Mouse (Mus musculus): Measurements from ENCODE around the gene B4galt5.

Gene B4galt5

GRCm38 (mm10) chr2:167356885-167357284 is 7.9 kb upstream of the B4galt5 start:
- no peak for DNase-seq

GRCm38 (mm10) chr2:167354611-167355165 is 5.7 kb upstream of the B4galt5 start:
- no peak for DNase-seq

GRCm38 (mm10) chr2:167354046-167354445 is 5.1 kb upstream of the B4galt5 start:
- DNase-seq: no peak

DNA sequence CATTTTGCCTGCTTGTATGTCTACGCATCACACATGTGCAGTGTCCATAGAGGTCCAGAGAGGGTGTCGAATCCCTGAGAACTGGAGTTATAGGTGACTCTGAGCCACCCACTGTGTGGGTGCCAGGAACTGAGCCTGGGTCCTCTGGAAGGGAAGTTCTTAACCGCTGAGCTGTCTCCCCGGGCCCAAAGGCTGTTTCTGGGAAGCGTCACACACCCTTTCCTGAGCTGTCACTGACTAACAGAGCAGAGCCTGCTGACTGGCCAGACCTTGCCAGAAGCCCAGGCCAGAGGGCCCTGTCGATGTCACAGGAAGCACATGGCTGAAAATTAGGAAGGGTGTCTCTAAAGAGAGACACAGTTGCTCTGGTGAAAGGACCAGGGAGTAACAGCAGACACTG is 3.5 kb upstream of the B4galt5 start:
- no peak for DNase-seq

GRCm38 (mm10) chr2:167351371-167351951 is 2.5 kb upstream of the B4galt5 start:
- no peak for DNase-seq

DNA sequence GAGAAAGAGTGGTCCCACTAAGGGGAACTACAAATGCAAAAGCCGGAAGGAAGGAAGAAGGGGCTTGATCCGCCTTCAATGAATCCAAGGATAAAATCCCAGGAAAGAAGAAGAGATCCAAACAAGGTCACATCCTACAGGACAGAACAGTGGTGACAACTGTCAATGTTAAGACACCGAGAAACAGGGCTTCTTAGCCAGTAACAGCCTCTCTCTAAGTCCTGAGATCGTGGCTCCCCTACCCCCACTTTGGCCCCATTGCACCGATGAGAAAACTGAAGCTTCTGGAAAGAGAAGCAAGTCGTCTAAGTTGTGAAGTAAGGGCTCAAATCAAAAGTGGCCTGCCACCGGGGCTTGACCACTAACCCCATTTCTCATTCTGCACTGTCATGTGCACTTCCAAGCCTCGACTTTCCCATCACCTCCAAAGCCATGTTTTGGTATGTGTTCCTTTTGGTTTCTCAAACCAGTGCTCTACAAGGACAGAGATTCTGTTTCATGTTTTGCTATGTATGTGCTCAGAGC is 1.2 kb upstream of the B4galt5 start:
- DNase-seq: peak; percentile 19

DNA sequence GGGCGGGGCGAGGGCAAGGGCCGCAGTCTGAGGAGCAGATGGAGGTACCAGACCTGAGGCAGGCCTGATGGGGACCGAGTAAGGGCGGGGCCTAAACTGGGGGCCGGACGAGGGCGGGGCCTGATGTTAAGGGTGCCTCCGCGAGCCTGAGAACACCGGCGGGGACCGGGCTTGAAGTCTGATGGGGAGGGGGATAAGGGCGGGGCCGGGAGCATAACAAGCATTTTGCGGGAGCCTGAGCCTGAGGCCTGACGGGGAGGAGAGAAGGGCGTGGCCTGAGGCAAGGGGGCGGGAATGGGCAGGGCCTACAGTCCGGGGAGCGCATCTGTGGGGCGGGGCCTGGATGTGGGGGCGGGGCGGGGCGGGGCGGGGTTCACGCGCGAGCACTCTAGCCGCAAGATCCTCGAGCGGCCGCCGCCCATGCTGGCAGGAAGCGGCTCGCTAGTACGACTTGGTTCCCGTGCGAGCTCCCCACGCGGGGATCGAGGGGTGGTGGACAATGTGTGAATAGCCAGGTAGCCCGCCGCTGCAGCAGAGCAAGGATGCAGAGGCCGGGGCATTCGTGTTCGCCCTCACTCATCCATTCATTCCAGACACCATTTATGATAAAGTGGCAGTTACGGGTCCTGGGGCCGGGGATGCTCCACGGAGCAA is 427 bp upstream of the B4galt5 start:
- peak; percentile 97 for DNase-seq

DNA sequence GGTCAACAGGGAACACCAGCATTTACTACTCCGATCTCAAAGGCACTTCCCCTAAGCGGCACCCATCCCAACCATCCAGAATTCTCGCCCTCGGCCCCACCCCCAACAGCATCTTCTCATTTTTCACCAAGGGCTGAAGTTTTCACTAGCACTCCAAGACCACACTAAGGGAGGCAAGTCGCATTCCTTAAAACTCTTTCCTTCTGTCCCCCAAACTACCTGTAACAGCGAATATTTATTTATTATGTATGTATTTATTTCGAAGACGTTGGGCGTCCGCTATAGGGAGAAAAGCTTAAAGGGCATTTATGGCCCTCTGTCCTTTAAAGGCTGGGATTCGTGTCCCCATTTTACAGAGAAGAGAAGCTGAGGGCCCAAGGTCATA is 1.0 kb downstream of the B4galt5 start:
- no peak for DNase-seq

GRCm38 (mm10) chr2:167347361-167347760 is 1.6 kb downstream of the B4galt5 start:
- no peak for DNase-seq

- DNase-seq: no peak
Measured at GRCm38 (mm10) chr2:167345508-167346164, 3.3 kb downstream of the B4galt5 start.

DNA sequence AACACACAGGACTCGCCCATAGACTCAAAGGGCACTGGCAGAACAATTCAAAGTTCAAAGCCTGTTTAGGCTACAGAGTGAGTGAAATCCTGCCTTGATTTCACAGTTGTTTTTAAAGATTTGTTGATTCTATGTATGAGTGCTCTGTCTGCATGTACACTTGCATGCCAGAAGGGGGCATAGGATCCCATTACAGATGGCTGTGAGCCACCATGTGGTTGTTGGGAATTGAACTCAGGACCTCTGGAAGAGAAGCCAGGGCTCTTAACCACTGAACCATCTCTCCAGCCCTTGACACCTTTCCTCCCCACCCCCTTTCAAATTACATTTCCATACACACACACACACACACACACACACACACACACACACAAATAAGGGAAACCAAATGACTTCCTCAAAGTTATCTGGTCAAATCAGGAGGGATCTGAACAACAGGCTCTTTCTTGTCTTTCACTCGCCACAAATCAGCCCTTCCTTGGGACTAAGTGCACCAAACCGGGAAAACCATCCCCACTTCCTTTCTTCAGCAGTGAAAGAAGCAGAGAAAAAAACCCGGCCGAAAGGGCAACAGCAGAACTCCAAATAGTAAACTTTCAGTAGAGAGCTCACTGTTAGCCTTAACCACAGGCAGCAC is 4.0 kb downstream of the B4galt5 start:
- no peak for DNase-seq

- DNase-seq: no peak
Measured at GRCm38 (mm10) chr2:167343369-167344140, 5.4 kb downstream of the B4galt5 start.

DNA sequence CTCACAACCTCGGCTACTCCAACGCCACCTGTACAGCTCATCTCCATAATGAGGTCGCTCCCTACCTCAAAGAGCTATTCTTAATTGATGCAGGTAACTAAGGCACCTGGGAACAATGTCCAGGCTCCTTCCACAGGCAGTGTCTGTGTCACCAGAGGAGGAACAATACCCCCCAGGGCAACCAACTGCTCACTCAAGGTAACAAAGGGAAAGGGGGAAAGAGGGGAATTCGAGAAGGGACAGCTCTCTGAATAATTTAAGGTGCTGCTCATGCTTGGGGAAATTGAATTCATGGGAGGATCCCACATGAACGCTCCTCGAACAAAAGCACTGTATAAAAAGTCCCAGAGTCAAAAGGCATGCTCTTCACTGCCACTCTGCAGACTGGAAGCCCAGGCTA is 6.1 kb downstream of the B4galt5 start:
- DNase-seq: no peak

GRCm38 (mm10) chr2:167337580-167337979 is 11.4 kb downstream of the B4galt5 start:
- DNase-seq: no peak

DNA sequence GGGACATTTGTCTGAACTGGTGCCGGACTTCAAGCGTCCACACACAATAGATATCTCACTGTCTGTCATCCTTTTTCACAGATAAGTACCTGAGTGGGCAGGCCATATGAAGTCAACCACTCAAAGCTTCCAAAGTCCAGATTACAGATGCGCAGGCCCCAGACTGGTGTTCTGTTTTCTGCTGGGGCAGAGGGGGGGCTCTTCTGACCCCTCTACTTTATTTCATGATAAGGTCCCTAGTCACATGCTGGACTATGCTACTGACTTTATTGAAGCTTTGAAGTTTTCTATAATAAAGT is 11.8 kb downstream of the B4galt5 start:
- no peak for DNase-seq

GRCm38 (mm10) chr2:167336384-167337213 is 12.4 kb downstream of the B4galt5 start:
- DNase-seq: no peak

DNA sequence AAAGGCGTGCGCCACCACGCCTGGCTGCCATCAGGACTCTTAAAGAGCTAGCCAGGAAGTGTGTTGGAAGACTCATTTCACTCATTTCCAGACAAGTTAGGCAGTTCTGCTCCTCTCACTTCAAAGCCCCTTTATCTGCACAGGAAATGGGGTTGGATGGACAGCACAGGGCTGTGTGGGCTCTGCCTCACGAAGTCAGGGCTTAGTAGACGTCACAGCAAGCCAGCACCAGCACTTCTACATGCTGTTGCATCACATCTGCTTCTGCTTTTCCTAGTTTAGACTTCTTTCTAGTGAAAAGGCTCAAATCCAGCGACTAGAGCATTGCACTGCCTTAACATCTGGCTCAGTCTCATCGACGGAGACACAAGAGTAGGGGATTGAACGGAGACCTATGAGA is 13.9 kb downstream of the B4galt5 start:
- DNase-seq: no peak

DNA sequence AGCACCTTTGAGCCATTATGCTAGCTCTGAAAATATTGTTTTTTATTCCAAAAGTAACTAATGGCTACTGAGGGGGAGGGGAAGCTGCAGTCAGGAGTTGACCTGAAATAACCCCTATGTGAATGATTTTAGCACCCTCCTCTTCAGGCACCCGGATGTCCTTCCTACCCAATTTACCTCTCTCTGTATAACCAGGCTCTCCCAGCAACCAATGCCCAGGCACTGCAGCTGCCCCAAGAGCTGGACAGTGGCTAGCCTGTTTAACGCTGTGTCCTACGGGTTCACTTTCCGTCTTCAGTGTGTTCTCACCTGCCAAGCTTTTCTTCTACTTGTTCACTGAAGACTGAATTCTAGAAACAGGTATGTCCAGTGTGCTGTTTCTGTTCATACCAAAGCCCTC is 14.7 kb downstream of the B4galt5 start:
- no peak for DNase-seq

GRCm38 (mm10) chr2:167333450-167333849 is 15.5 kb downstream of the B4galt5 start:
- DNase-seq: no peak

GRCm38 (mm10) chr2:167332336-167332987 is 16.5 kb downstream of the B4galt5 start:
- no peak for DNase-seq

- no peak for DNase-seq
Measured at GRCm38 (mm10) chr2:167331432-167331921, 17.5 kb downstream of the B4galt5 start.
